11 mouse cellular contexts compared by ENCODE assay signal in the genomic region with DNA sequence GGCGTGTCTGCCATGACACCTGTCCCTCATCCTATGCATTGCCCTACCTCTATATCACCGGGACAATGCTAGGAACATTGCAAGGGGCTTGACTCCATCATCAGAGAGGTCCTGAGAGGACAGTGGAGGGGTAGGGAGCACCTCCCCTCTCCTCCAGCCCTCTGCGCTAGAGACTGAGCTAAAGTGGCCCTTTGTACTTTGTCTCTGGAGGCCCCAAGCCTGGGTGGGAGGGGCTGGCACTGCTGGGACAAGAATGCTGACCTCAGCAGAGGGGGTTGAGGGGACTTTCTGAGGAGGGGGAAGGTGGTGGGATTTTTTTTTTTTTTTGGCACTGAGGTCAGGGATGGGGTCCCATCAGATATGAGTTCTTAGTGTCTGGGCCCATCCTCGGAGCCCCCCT. TPM values are rescaled to one million over a fixed set of nuclear protein-coding genes. Genes with fewer than 3 reads are reported as not detected.
DNase-seq lines count a peak whose midpoint lies in the region.
"Had no signal": no experiment of that assay in that cellular context is flagged by ENCODE, and none has a peak within 500 bp of the region (broad histone marks: within the 10 kb centered on the region; RNA-seq: fewer than 3 reads in every experiment).

No protein-coding gene starts in this region.

- peak; percentile 43 for DNase-seq in layer of hippocampus, adult 9-11 months
- no peak for DNase-seq in layer of hippocampus, postnatal 36 days
- peak; percentile 70 for DNase-seq in brain, adult 2 months (ENCODE audit: low read depth, low spot score)
- DNase-seq in kidney, adult 18-20 months, result peak; percentile 78
- peak; percentile 84 to 87 for DNase-seq in kidney, postnatal 36 days
- DNase-seq in ovary, postnatal 14 days (ENCODE audit: low spot score), result no peak
- no peak for DNase-seq in gastrocnemius, postnatal 36 days
- DNase-seq in lung, postnatal 25 days (ENCODE audit: low spot score), result no peak
- DNase-seq: gastrocnemius, postnatal 14 days; heart, postnatal 36 days had no signal

- intact Hi-C loops in gastrocnemius, postnatal 36 days (cut with DNase I), result no loop called here

RNA-seq across cellular contexts. Expression of a gene that starts 16.6 kb away (rescaled TPM):
- total RNA-seq in layer of hippocampus, postnatal 36 days (2021), result 100 to 1,000 TPM; 109 to 112 TPM
- total RNA-seq in gastrocnemius, postnatal 36 days (2021), result under 1 TPM; 0.64 to 0.96 TPM
- total RNA-seq: MEL had no signal

RNA-seq across cellular contexts. Expression of a gene that starts 43.7 kb away (rescaled TPM):
- 10 to 100 TPM; 30.8 to 32.4 TPM for total RNA-seq in layer of hippocampus, postnatal 36 days (2021)
- total RNA-seq in gastrocnemius, postnatal 36 days (2021), result 10 to 100 TPM; 19.2 to 25.8 TPM

RNA-seq across cellular contexts. Expression of a gene that starts 45.6 kb away (rescaled TPM):
- 10 to 100 TPM; 12.5 to 21.9 TPM for total RNA-seq in layer of hippocampus, postnatal 36 days (2021)
- total RNA-seq in gastrocnemius, postnatal 36 days (2021), result 1 to 10 TPM in 1 of 2 experiments, not detected in 1; 3.8 TPM
- total RNA-seq: MEL had no signal

RNA-seq across cellular contexts. Expression of a gene that starts 57.1 kb away (rescaled TPM):
- total RNA-seq in layer of hippocampus, postnatal 36 days (2021), result 10 to 100 TPM; 23.9 to 24.0 TPM
- total RNA-seq in gastrocnemius, postnatal 36 days (2021), result 10 to 100 TPM; 11.9 to 16.4 TPM

Comparison
In these comparisons a context has a peak if more than half of its experiments do, and no peak if none do; other contexts are left out.
1. DNase-seq: peak in layer of hippocampus, adult 9-11 months (single experiment), brain, adult 2 months (single experiment), kidney, adult 18-20 months (single experiment) and kidney, postnatal 36 days (2 of 2); none in layer of hippocampus, postnatal 36 days (0 of 2), ovary, postnatal 14 days (single experiment), gastrocnemius, postnatal 36 days (0 of 2) and lung, postnatal 25 days (single experiment).
2. RNA of a gene that starts 16.6 kb away (total RNA-seq): 109 to 112 TPM in layer of hippocampus, postnatal 36 days; 0.64 to 0.96 TPM in gastrocnemius, postnatal 36 days; every median in the first group is over 10 times any median in the second.